Mouse (Mus musculus) heart, postnatal 0 days (tissue): Measurements from ENCODE around the gene Atp1a1.

Source experiments
- CTCF ChIP-seq: IDR thresholded peaks from 2 replicates; pipeline ENCODE4 v1.5.1; 2016; ENCODE audit warnings: antibody characterized with exemption, control low read depth, low read depth
- EP300 ChIP-seq: IDR thresholded peaks from 2 replicates; pipeline ENCODE4 v1.6.1; 2016; ENCODE audit warnings: antibody characterized with exemption, low read depth

- TF ChIP-seq CTCF (no peak), EP300 (no peak)
Observed at GRCm38 (mm10) chr3:101649271-101649670, 44.8 kb upstream of the Atp1a1 start.
